Mouse (Mus musculus) liver, postnatal 0 days (tissue): ENCODE measurements around the gene 1700017D01Rik.

Source experiments
- CTCF ChIP-seq: sonication (generic); IDR thresholded peaks from 2 replicates; pipeline ENCODE4 v1.5.1; 2016; ENCODE audit warnings: antibody characterized with exemption, low read depth
- EP300 ChIP-seq: IDR thresholded peaks from 2 replicates; pipeline ENCODE4 v1.6.1; 2016; ENCODE audit warnings: antibody characterized with exemption, low read depth, mild to moderate bottlenecking

- TF ChIP-seq CTCF (peak; percentile 61), EP300 (no peak)
These were observed 34.5 kb upstream of the 1700017D01Rik start, which contains the start of gene 1700025F22Rik for GRCm38 (mm10) chr19:11165172-11165571.
